Mouse (Mus musculus) CH12.LX (cell line): ENCODE results near the gene Tex14.

Source experiments
- BHLHE40 ChIP-seq: IDR thresholded peaks from 2 replicates; pipeline ENCODE4 v1.6.1; 2011; ENCODE audit warnings: mild to moderate bottlenecking, low read depth, low read length, improper control_type of control experiment
- CTCF ChIP-seq, 2 experiments: IDR thresholded peaks in 1 of 2; conservative IDR thresholded peaks in 1 of 2; 2 replicates each; pipeline ENCODE4 v1.5.1; 2011 to 2012; ENCODE audit warnings: low read depth in 2 of 2, low read length in 2 of 2, improper control_type of control experiment in 1 of 2, inconsistent platforms in 1 of 2, mild to moderate bottlenecking in 1 of 2, moderate library complexity in 1 of 2
- ETS1 ChIP-seq: conservative IDR thresholded peaks from 2 replicates; pipeline ENCODE4 v1.6.1; 2012; ENCODE audit warnings: low read depth, mild to moderate bottlenecking, inconsistent platforms, low read length, improper control_type of control experiment, moderate library complexity
- JUND ChIP-seq: conservative IDR thresholded peaks from 2 replicates; pipeline ENCODE4 v1.6.1; 2011; ENCODE audit warnings: low read depth, low read length, improper control_type of control experiment
- MAFK ChIP-seq: IDR thresholded peaks from 2 replicates; pipeline ENCODE4 v1.6.1; 2011; ENCODE audit warnings: low read length, improper control_type of control experiment; ENCODE audit not compliant: insufficient replicate concordance
- MAX ChIP-seq: IDR thresholded peaks from 2 replicates; pipeline ENCODE4 v1.6.1; 2011; ENCODE audit warnings: low read length, improper control_type of control experiment
- MAZ ChIP-seq: IDR thresholded peaks from 2 replicates; pipeline ENCODE4 v1.6.1; 2012; ENCODE audit warnings: low read depth, mild to moderate bottlenecking, inconsistent platforms, low read length, improper control_type of control experiment, moderate library complexity
- NELFE ChIP-seq: IDR thresholded peaks from 2 replicates; pipeline ENCODE4 v1.6.1; 2011; ENCODE audit warnings: low read depth, low read length, improper control_type of control experiment
- POLR2A ChIP-seq: IDR thresholded peaks from 2 replicates; pipeline ENCODE4 v1.6.1; 2011; ENCODE audit warnings: low read depth, mild to moderate bottlenecking, improper control_type of control experiment, low read length
- SIN3A ChIP-seq: IDR thresholded peaks from 2 replicates; pipeline ENCODE4 v1.6.1; 2012; ENCODE audit warnings: low read length, improper control_type of control experiment, inconsistent platforms
- TBP ChIP-seq: conservative IDR thresholded peaks from 2 replicates; pipeline ENCODE4 v1.6.1; 2011; ENCODE audit warnings: low read depth, low read length, improper control_type of control experiment
- USF1 ChIP-seq: IDR thresholded peaks from 2 replicates; pipeline ENCODE4 v1.6.1; 2014; ENCODE audit warnings: low read depth, mild to moderate bottlenecking, inconsistent platforms, low read length, improper control_type of control experiment
- ZC3H11A ChIP-seq: IDR thresholded peaks from 2 replicates; pipeline ENCODE4 v1.6.1; 2012; ENCODE audit warnings: low read depth, mild to moderate bottlenecking, inconsistent platforms, low read length, improper control_type of control experiment

DNA sequence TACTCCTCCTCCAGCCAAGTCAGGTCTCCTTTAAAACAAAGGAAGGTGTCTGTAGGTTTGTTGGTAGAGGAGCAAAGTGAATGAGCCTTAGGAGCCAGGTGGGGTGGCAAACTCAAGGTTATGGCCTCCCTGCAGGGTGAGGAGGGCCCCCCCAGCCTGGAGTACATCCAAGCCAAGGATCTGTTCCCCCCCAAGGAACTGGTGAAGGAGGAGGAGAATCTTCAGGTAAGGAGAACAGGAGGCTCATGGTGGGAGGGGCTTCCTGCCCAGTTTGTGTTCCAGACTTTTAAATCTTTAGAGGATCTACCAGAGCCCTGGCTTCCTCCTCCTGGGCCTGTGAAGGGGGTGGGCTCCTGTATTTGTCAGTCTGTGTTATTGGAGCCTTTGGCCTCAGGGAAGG, 192.2 kb downstream of the Tex14 start:
- TF ChIP-seq MAFK (no peak), NELFE (no peak), POLR2A (no peak; the same call in 1 of the 2 replicates), JUND (no peak), CTCF (conservative IDR thresholded peaks at IDR 0.05 in 1 of 2, IDR thresholded peaks at IDR 0.05 in 1 of 2; ENCODE audit: low read depth in 2 of 2, low read length in 2 of 2) (no peak), USF1 (no peak), ZC3H11A (no peak), MAX (no peak), ETS1 (no peak), MAZ (no peak), BHLHE40 (no peak), SIN3A (no peak), TBP (no peak)
